10 mouse cellular contexts compared by ENCODE assay signal in the genomic region with DNA sequence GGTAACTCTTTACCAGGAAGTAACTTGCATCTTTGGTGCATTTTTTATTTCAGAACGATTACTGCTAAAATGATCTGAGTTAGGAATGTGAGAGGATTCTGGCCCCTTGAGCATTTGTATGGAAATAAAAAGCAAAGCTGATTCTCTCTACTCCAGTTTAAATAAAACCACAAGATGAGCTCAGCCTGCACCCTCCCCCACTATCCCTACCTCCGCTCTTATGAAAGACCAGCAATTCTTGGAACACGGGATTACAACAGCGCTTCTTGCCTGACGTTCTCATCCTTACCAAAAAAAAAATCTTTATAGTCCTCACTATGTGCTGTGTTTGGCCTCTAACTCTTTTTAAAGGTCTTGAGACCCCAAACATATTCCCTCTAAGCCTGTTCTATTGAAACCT.
DNase-seq lines count a peak whose midpoint lies in the region.
"Had no signal": no experiment of that assay in that cellular context is flagged by ENCODE, and none has a peak within 500 bp of the region (broad histone marks: within the 10 kb centered on the region; RNA-seq: fewer than 3 reads in every experiment).

No protein-coding gene starts in this region.

- peak; percentile 61 for DNase-seq in adrenal gland, adult 2 months
- DNase-seq in adrenal gland, adult 18-20 months (ENCODE audit: low spot score in 2 of 2), result no peak
- DNase-seq in left cerebral cortex, adult 18-20 months (ENCODE audit: low spot score in 2 of 2), result peak; percentile 36
- DNase-seq in left cerebral cortex, adult 11 months (ENCODE audit: low spot score), result no peak
- peak; percentile 37 to 66 for DNase-seq in right cerebral cortex, adult 2 months (ENCODE audit: low spot score in 2 of 2)
- no peak for DNase-seq in right cerebral cortex, postnatal 4 days
- no peak for DNase-seq in layer of hippocampus, adult 8-10 months (ENCODE audit: low spot score in 2 of 2)
- DNase-seq in cerebellum, postnatal 4 days (ENCODE audit: low spot score in 2 of 2), result no peak
- DNase-seq: cerebellum, adult 9-11 months; kidney, postnatal 25 days had no signal

Comparison
In these comparisons a context has a peak if more than half of its experiments do, and no peak if none do; other contexts are left out.
1. DNase-seq: peak in adrenal gland, adult 2 months (single experiment), left cerebral cortex, adult 18-20 months (2 of 2) and right cerebral cortex, adult 2 months (2 of 2); none in adrenal gland, adult 18-20 months (0 of 2), left cerebral cortex, adult 11 months (single experiment), right cerebral cortex, postnatal 4 days (single experiment), layer of hippocampus, adult 8-10 months (0 of 2) and cerebellum, postnatal 4 days (0 of 2).